Mouse (Mus musculus) testis, adult 2 months (tissue): ENCODE results near the gene Slmap.
"Not testable (repeated sequence)": the region's sequence is repeated elsewhere in the genome, so short reads cannot be mapped to it uniquely, and the experiment has no call there.

Experiments
- CTCF ChIP-seq: fragments of 200-500 bp; IDR thresholded peaks from 2 replicates; pipeline ENCODE4 v1.5.1; 2012; ENCODE audit warnings: low read depth, mild to moderate bottlenecking, inconsistent platforms, low read length, moderate library complexity; ENCODE audit not compliant: control insufficient read depth, insufficient read depth, insufficient replicate concordance
- POLR2A ChIP-seq: fragments of 200-500 bp; IDR thresholded peaks from 2 replicates; pipeline ENCODE4 v1.6.1; 2012; ENCODE audit warnings: low read depth, mild to moderate bottlenecking, inconsistent platforms, low read length, moderate library complexity; ENCODE audit not compliant: control insufficient read depth

DNA sequence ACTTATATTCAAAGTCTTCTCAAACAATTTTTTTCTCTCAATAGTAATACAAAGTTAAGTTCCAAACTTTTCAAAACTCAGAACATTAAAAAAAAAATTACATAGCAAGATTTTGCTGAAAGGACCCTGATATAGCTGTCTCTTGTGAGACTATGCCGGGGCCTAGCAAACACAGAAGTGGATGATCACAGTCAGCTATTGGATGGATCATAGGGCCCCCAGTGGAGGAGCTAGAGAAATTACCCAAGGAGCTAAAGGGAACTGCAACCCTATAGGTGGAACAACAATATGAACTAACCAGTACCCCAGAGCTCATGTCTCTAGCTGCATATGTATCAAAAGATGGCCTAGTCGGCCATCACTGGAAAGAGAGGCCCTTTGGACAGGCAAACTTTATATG, 18.5 kb downstream of the Slmap start:
- not testable (repeated sequence) for TF ChIP-seq POLR2A, CTCF
